In genomic region chr13:3850330-3850729, GRCm38 (mm10) we compare ENCODE assay signal across 20 mouse cellular contexts. TPM values are rescaled to one million over a fixed set of nuclear protein-coding genes. Genes with fewer than 3 reads are reported as not detected.
"Had no signal": no experiment of that assay in that cellular context is flagged by ENCODE, and none has a peak within 500 bp of the region (broad histone marks: within the 10 kb centered on the region; RNA-seq: fewer than 3 reads in every experiment).

No protein-coding gene starts in this region.

- H3K4me1 ChIP-seq: lung, embryonic 15.5 days; midbrain, embryonic 13.5 days; midbrain, embryonic 15.5 days; neural tube, embryonic 12.5 days had no signal

- ATAC-seq: lung, postnatal 0 days; midbrain, embryonic 13.5 days; midbrain, embryonic 15.5 days had no signal

- H3K9me3 ChIP-seq: lung, embryonic 15.5 days; midbrain, embryonic 13.5 days; midbrain, embryonic 15.5 days; neural tube, embryonic 12.5 days had no signal

- DNase-seq: lung, adult 2 months; lung, postnatal 14 days; lung, postnatal 36 days; right cerebral cortex, postnatal 14 days; thymus, adult 18-20 months; thymus, postnatal 14 days; thymus, postnatal 36 days had no signal

- H3K27ac ChIP-seq: lung, embryonic 15.5 days; macrophage; midbrain, embryonic 13.5 days; midbrain, embryonic 15.5 days; neural tube, embryonic 12.5 days had no signal

- H3K27me3 ChIP-seq: lung, embryonic 15.5 days; midbrain, embryonic 13.5 days; midbrain, embryonic 15.5 days; neural tube, embryonic 12.5 days had no signal

- H3K4me3 ChIP-seq: lung, embryonic 15.5 days; megakaryocyte, embryonic 14.5 days; midbrain, embryonic 13.5 days; midbrain, embryonic 15.5 days; neural tube, embryonic 12.5 days had no signal

- H3K4me2 ChIP-seq: lung, embryonic 15.5 days; midbrain, embryonic 11.5 days; midbrain, embryonic 13.5 days; midbrain, embryonic 15.5 days; neural tube, embryonic 12.5 days had no signal

- H3K9ac ChIP-seq: lung, embryonic 15.5 days; midbrain, embryonic 13.5 days; midbrain, embryonic 15.5 days; neural tube, embryonic 12.5 days had no signal

- H3K36me3 ChIP-seq: lung, embryonic 15.5 days; midbrain, embryonic 13.5 days; midbrain, embryonic 15.5 days; neural tube, embryonic 12.5 days had no signal

RNA-seq across cellular contexts. Expression of gene Calm5, which starts 3.6 kb away (rescaled TPM):
- polyA plus RNA-seq: lung, adult 2 months; lung, embryonic 15.5 days; lung, postnatal 0 days; macrophage; midbrain, embryonic 11.5 days; midbrain, embryonic 13.5 days; midbrain, embryonic 15.5 days; midbrain, postnatal 0 days; neural tube, embryonic 12.5 days; neural tube, embryonic 14.5 days; spleen, adult 2 months; stomach, embryonic 14.5 days; stomach, embryonic 16.5 days had no signal

RNA-seq across cellular contexts. Expression of gene Calm4, which starts 12.8 kb away (rescaled TPM):
- polyA plus RNA-seq: lung, embryonic 15.5 days; lung, postnatal 0 days; macrophage; midbrain, embryonic 11.5 days; midbrain, embryonic 13.5 days; midbrain, embryonic 15.5 days; midbrain, postnatal 0 days; neural tube, embryonic 12.5 days; neural tube, embryonic 14.5 days; spleen, adult 2 months; stomach, embryonic 14.5 days had no signal

RNA-seq across cellular contexts. Expression of gene Calml3, which starts 46.2 kb away (rescaled TPM):
- polyA plus RNA-seq: macrophage; midbrain, embryonic 11.5 days; midbrain, embryonic 13.5 days; midbrain, embryonic 15.5 days; midbrain, postnatal 0 days; neural tube, embryonic 12.5 days; neural tube, embryonic 14.5 days had no signal
